9 mouse cellular contexts compared by ENCODE assay signal in genomic region chr9:31400441-31400840, GRCm38 (mm10). TPM values are rescaled to one million over a fixed set of nuclear protein-coding genes. Genes with fewer than 3 reads are reported as not detected.
A peak's percentile ranks its signal among the peaks of the same experiment; 100 is the strongest.
DNase-seq lines count a peak whose midpoint lies in the region; ATAC-seq and TF ChIP-seq lines count a peak whose summit lies in the region.
"Had no signal": no experiment of that assay in that cellular context is flagged by ENCODE, and none has a peak within 500 bp of the region (broad histone marks: within the 10 kb centered on the region; RNA-seq: fewer than 3 reads in every experiment).

No protein-coding gene starts in this region.

- H3K9ac ChIP-seq in limb, embryonic 14.5 days (ENCODE audit: low read depth, low read length, severe bottlenecking), result no peak overlapping the region
- H3K9ac ChIP-seq: heart, embryonic 13.5 days had no signal

- TF ChIP-seq CTCF in Patski (IDR thresholded peaks at IDR 0.05), result peak; percentile 90

- ATAC-seq in Patski, result no peak
- ATAC-seq in limb, embryonic 14.5 days (ENCODE audit: low FRiP score, low read depth), result no peak

- H3K27ac ChIP-seq in limb, embryonic 14.5 days (replicated peaks; ENCODE audit: low read depth, low read length), result no peak overlapping the region
- H3K27ac ChIP-seq: heart, embryonic 13.5 days had no signal

- no peaks in the 10 kb centered on the region for H3K9me3 ChIP-seq in limb, embryonic 14.5 days (ENCODE audit: control insufficient read depth, low read length)
- H3K9me3 ChIP-seq: heart, embryonic 13.5 days had no signal

- POLR2A ChIA-PET in Patski (lab: Charles Lee), result no interaction called here

- H3K4me3 ChIP-seq in limb, embryonic 14.5 days (replicated peaks; ENCODE audit: low read length), result no peak overlapping the region
- H3K4me3 ChIP-seq: heart, embryonic 13.5 days had no signal

- no peaks in the 10 kb centered on the region for H3K4me1 ChIP-seq in limb, embryonic 14.5 days (ENCODE audit: control insufficient read depth, insufficient read depth, low read length)
- H3K4me1 ChIP-seq: heart, embryonic 13.5 days had no signal

- no peak for TF ChIP-seq POLR2A in limb, embryonic 14.5 days (IDR thresholded peaks at IDR 0.05; ENCODE audit: borderline replicate concordance, extremely low read depth, insufficient read depth, insufficient read length)

- no peaks in the 10 kb centered on the region for H3K27me3 ChIP-seq in Patski
- H3K27me3 ChIP-seq in limb, embryonic 14.5 days (ENCODE audit: control insufficient read depth, insufficient read depth, low read length), result no peaks in the 10 kb centered on the region
- H3K27me3 ChIP-seq: heart, embryonic 13.5 days had no signal

- peaks cover 96% of the 10 kb centered on the region for H3K36me3 ChIP-seq in limb, embryonic 14.5 days (ENCODE audit: control insufficient read depth, insufficient read depth, low read length)

- intact Hi-C loops in heart, postnatal 10 days (cut with DNase I), result loop anchor here (5.0 kb wide), 1 partner anchor 248 kb away; no protein-coding TSS in a partner anchor

- CTCF ChIA-PET in Patski (lab: Charles Lee), result interaction anchor here (0.7 to 2.7 kb wide), 16 partner anchors 8 to 252 kb away, joined by 3 to 10 read pairs (median 4); partner anchors contain the start of gene Nfrkb

- WGBS in limb, embryonic 14.5 days, result 60% methylated on average over 4 of the region's 4 CpGs

- DNase-seq in layer of hippocampus, adult 11-12 months (ENCODE audit: low spot score), result peak; percentile 68
- DNase-seq in layer of hippocampus, adult 9-10 months (ENCODE audit: low spot score), result no peak
- no peak for DNase-seq in Patski (ENCODE audit: low read depth, low spot score)
- peak; percentile 60 to 75 for DNase-seq in cerebellum, postnatal 4 days (ENCODE audit: low spot score in 2 of 2)
- DNase-seq in heart, postnatal 10 days, result peak; percentile 74 to 87
- peak; percentile 64 for DNase-seq in limb, embryonic 14.5 days (ENCODE audit: low spot score)
- DNase-seq in retina, postnatal 1 day, result peak; percentile 70
- peak; percentile 79 for DNase-seq in urinary bladder, postnatal 14 days (ENCODE audit: low spot score)

- no peak overlapping the region for H3K4me2 ChIP-seq in limb, embryonic 14.5 days (replicated peaks; ENCODE audit: low read depth, low read length, severe bottlenecking)
- H3K4me2 ChIP-seq: heart, embryonic 13.5 days had no signal

- in situ Hi-C loops in Patski (cut with MboI; ENCODE audit: low pct_unique_long_range_greater_than_20kb), result loop anchor here (5.0 to 10.0 kb wide), 2 partner anchors 137 to 524 kb away; no protein-coding TSS in a partner anchor

RNA-seq across cellular contexts. Expression of gene Nfrkb, which starts 14.4 kb away (rescaled TPM):
- polyA plus RNA-seq in Patski (2021), result 18.2 TPM
- total RNA-seq in heart, postnatal 10 days (2021), result 10 to 100 TPM; 16.0 to 17.8 TPM
- 31.6 and 39.6 TPM in 2 replicates for polyA plus RNA-seq in limb, embryonic 14.5 days (2012; rRNA removed)
- polyA plus RNA-seq in limb, embryonic 14.5 days (2014; fragmentation: Nextera tagmentation; extraction: Ambion mirVana), result 23.4 and 28.3 TPM in 2 replicates

Comparison
In these comparisons a context has a peak if more than half of its experiments do, and no peak if none do; other contexts are left out.
1. DNase-seq: peak in layer of hippocampus, adult 11-12 months (single experiment), cerebellum, postnatal 4 days (2 of 2), heart, postnatal 10 days (2 of 2), limb, embryonic 14.5 days (single experiment), retina, postnatal 1 day (single experiment) and urinary bladder, postnatal 14 days (single experiment); none in layer of hippocampus, adult 9-10 months (single experiment) and Patski (single experiment).